Mouse (Mus musculus): Measurements from ENCODE around the gene Tmem231. TPM values are rescaled to one million over a fixed set of nuclear protein-coding genes. Genes with fewer than 3 reads are reported as not detected.
A peak's percentile ranks its signal among the peaks of the same experiment; 100 is the strongest.

Gene Tmem231
- polyA plus RNA-seq, 1 experiment from 2014 or later: 22.4 TPM

- H3K4me1 ChIP-seq: peaks cover 8% of the 10 kb centered on the region
- ATAC-seq (ENCODE audit: insufficient number of reproducible peaks, low FRiP score, low TSS enrichment, low read depth): peak; percentile 98
- no peaks in the 10 kb centered on the region for H3K27me3 ChIP-seq
- no peaks in the 10 kb centered on the region for H3K36me3 ChIP-seq
- 1% methylated on average over 53 of the region's 53 CpGs for WGBS
- no peaks in the 10 kb centered on the region for H3K9me3 ChIP-seq (replicated peaks)
- peak within 1 kb of the TSS; percentile 68 for H3K9ac ChIP-seq
- H3K4me2 ChIP-seq (replicated peaks): peak within 1 kb of the TSS; percentile 67
- peak within 1 kb of the TSS; percentile 91 for H3K4me3 ChIP-seq (replicated peaks)
- H3K27ac ChIP-seq (replicated peaks): peak within 1 kb of the TSS; percentile 89
These were observed 57.2 kb downstream of the Tmem231 start, which contains the start of gene Tmem170 for GRCm38 (mm10) chr8:111876355-111876948. Tmem170 (minus strand) TSS chr8:111876750.

GRCm38 (mm10) chr8:111875758-111876157 is 57.9 kb downstream of the Tmem231 start:
- Histone ChIP-seq H3K36me3 (no peaks in the 10 kb centered on the region), H3K4me1 (peaks cover 8% of the 10 kb centered on the region)
- WGBS: 17% methylated on average over 9 of the region's 9 CpGs

GRCm38 (mm10) chr8:111871278-111871677 is 62.4 kb downstream of the Tmem231 start:
- Histone ChIP-seq H3K27ac (replicated peaks) (no peak overlapping the region), H3K9me3 (replicated peaks) (no peaks in the 10 kb centered on the region), H3K4me2 (replicated peaks) (no peak overlapping the region), H3K36me3 (peaks cover 9% of the 10 kb centered on the region; the same call in 1 of the 2 replicates), H3K4me1 (peaks cover 8% of the 10 kb centered on the region), H3K9ac (no peak overlapping the region), H3K4me3 (replicated peaks) (no peak overlapping the region), H3K27me3 (no peaks in the 10 kb centered on the region)
- no peak for ATAC-seq (ENCODE audit: insufficient number of reproducible peaks, low FRiP score, low TSS enrichment, low read depth)
- WGBS: 84% methylated on average over 3 of the region's 3 CpGs

More at GRCm38 (mm10) chr8:111875758-111876157, 57.9 kb downstream of the Tmem231 start:
- peak overlapping the region; percentile 89 for H3K27ac ChIP-seq (replicated peaks)
- ATAC-seq (ENCODE audit: insufficient number of reproducible peaks, low FRiP score, low TSS enrichment, low read depth): no peak; the same call in 1 of the 2 replicates
- peak overlapping the region; percentile 68 for H3K9ac ChIP-seq
- H3K27me3 ChIP-seq: no peaks in the 10 kb centered on the region
- H3K4me3 ChIP-seq (replicated peaks): peak overlapping the region; percentile 91
- H3K4me2 ChIP-seq (replicated peaks): peak overlapping the region; percentile 67
- H3K9me3 ChIP-seq (replicated peaks): no peaks in the 10 kb centered on the region

GRCm38 (mm10) chr8:111870379-111870778 is 63.3 kb downstream of the Tmem231 start:
- Histone ChIP-seq H3K27ac (replicated peaks) (no peak overlapping the region), H3K4me2 (replicated peaks) (no peak overlapping the region), H3K9ac (no peak overlapping the region), H3K36me3 (peaks cover 15% of the 10 kb centered on the region; the same call in 1 of the 2 replicates), H3K27me3 (no peaks in the 10 kb centered on the region), H3K4me1 (peaks cover 3% of the 10 kb centered on the region), H3K9me3 (replicated peaks) (no peaks in the 10 kb centered on the region), H3K4me3 (replicated peaks) (no peak overlapping the region)
- 91% methylated on average over 3 of the region's 3 CpGs for WGBS
- no peak for ATAC-seq (ENCODE audit: insufficient number of reproducible peaks, low FRiP score, low TSS enrichment, low read depth)

GRCm38 (mm10) chr8:111868664-111869063 is 65.0 kb downstream of the Tmem231 start:
- no peak overlapping the region for H3K9ac ChIP-seq

GRCm38 (mm10) chr8:111865857-111866256 is 67.8 kb downstream of the Tmem231 start:
- WGBS: 89% methylated on average over 6 of the region's 6 CpGs
- ATAC-seq (ENCODE audit: insufficient number of reproducible peaks, low FRiP score, low TSS enrichment, low read depth): no peak
- no peak overlapping the region for H3K9ac ChIP-seq
- H3K4me3 ChIP-seq (replicated peaks): no peak overlapping the region
- H3K4me2 ChIP-seq (replicated peaks): no peak overlapping the region
- H3K36me3 ChIP-seq: peaks cover 28% of the 10 kb centered on the region
- no peaks in the 10 kb centered on the region for H3K4me1 ChIP-seq
- H3K27me3 ChIP-seq: no peaks in the 10 kb centered on the region
- H3K27ac ChIP-seq (replicated peaks): no peak overlapping the region
- H3K9me3 ChIP-seq (replicated peaks): no peaks in the 10 kb centered on the region

More at GRCm38 (mm10) chr8:111868664-111869063, 65.0 kb downstream of the Tmem231 start:
- Histone ChIP-seq H3K36me3 (peaks cover 28% of the 10 kb centered on the region), H3K4me3 (replicated peaks) (no peak overlapping the region), H3K4me1 (no peaks in the 10 kb centered on the region), H3K4me2 (replicated peaks) (no peak overlapping the region), H3K27me3 (no peaks in the 10 kb centered on the region), H3K27ac (replicated peaks) (no peak overlapping the region), H3K9me3 (replicated peaks) (no peaks in the 10 kb centered on the region)
- no peak for ATAC-seq (ENCODE audit: insufficient number of reproducible peaks, low FRiP score, low TSS enrichment, low read depth)
- WGBS: 27% methylated on average over 2 of the region's 2 CpGs

- no peak for ATAC-seq (ENCODE audit: insufficient number of reproducible peaks, low FRiP score, low TSS enrichment, low read depth)
- WGBS: 94% methylated on average over 8 of the region's 8 CpGs
- H3K36me3 ChIP-seq: peaks cover 28% of the 10 kb centered on the region
These were observed 68.4 kb downstream of the Tmem231 start for GRCm38 (mm10) chr8:111865130-111865852.

GRCm38 (mm10) chr8:111864648-111865047 is 69.0 kb downstream of the Tmem231 start:
- no peaks in the 10 kb centered on the region for H3K4me1 ChIP-seq
- 90% methylated on average over 8 of the region's 8 CpGs for WGBS
- H3K9ac ChIP-seq: no peak overlapping the region
- H3K4me3 ChIP-seq (replicated peaks): no peak overlapping the region
- peaks cover 28% of the 10 kb centered on the region for H3K36me3 ChIP-seq
- no peak overlapping the region for H3K27ac ChIP-seq (replicated peaks)
- no peak for ATAC-seq (ENCODE audit: insufficient number of reproducible peaks, low FRiP score, low TSS enrichment, low read depth)
- H3K9me3 ChIP-seq (replicated peaks): no peaks in the 10 kb centered on the region
- H3K27me3 ChIP-seq: no peaks in the 10 kb centered on the region
- H3K4me2 ChIP-seq (replicated peaks): no peak overlapping the region

More at GRCm38 (mm10) chr8:111865130-111865852, 68.4 kb downstream of the Tmem231 start:
- Histone ChIP-seq H3K4me2 (replicated peaks) (no peak overlapping the region), H3K27me3 (no peaks in the 10 kb centered on the region), H3K4me1 (no peaks in the 10 kb centered on the region), H3K4me3 (replicated peaks) (no peak overlapping the region), H3K9ac (no peak overlapping the region), H3K27ac (replicated peaks) (no peak overlapping the region), H3K9me3 (replicated peaks) (no peaks in the 10 kb centered on the region)

GRCm38 (mm10) chr8:111863280-111863679 is 70.4 kb downstream of the Tmem231 start:
- Histone ChIP-seq H3K9ac (no peak overlapping the region), H3K4me3 (replicated peaks) (no peak overlapping the region), H3K36me3 (peaks cover 25% of the 10 kb centered on the region), H3K4me1 (no peaks in the 10 kb centered on the region), H3K27me3 (no peaks in the 10 kb centered on the region), H3K4me2 (replicated peaks) (no peak overlapping the region), H3K27ac (replicated peaks) (no peak overlapping the region), H3K9me3 (replicated peaks) (no peaks in the 10 kb centered on the region)
- no peak for ATAC-seq (ENCODE audit: insufficient number of reproducible peaks, low FRiP score, low TSS enrichment, low read depth)
- 86% methylated on average over 4 of the region's 4 CpGs for WGBS
